Mouse (Mus musculus) intestine, embryonic 15.5 days (tissue): Measurements from ENCODE around the gene Zfhx2. TPM values are rescaled to one million over a fixed set of nuclear protein-coding genes. Genes with fewer than 3 reads are reported as not detected.
A peak's percentile ranks its signal among the peaks of the same experiment; 100 is the strongest.

Source experiments
- ATAC-seq: fragments of 200-750 bp; cut with Nextera tagmentation; 2 replicates; pipeline ENCODE4 v1.8.0; 2017; ENCODE audit warnings: moderate TSS enrichment, moderate library complexity
- H3K27ac ChIP-seq: fragments of 300-500 bp; sonication (generic); 2 replicates; pipeline ENCODE4 v1.5.1; 2015; ENCODE audit warnings: mild to moderate bottlenecking, inconsistent platforms
- H3K27me3 ChIP-seq: fragments of 300-500 bp; sonication (generic); replicated peaks from 2 replicates; pipeline ENCODE4 v1.6.1; 2015; ENCODE audit warnings: inconsistent platforms
- H3K36me3 ChIP-seq: fragments of 300-500 bp; sonication (generic); 2 replicates; pipeline ENCODE4 v1.6.1; 2015; ENCODE audit warnings: inconsistent platforms
- H3K4me1 ChIP-seq: fragments of 300-500 bp; sonication (generic); replicated peaks from 2 replicates; pipeline ENCODE4 v1.6.1; 2015; ENCODE audit warnings: inconsistent platforms
- H3K4me2 ChIP-seq: fragments of 300-500 bp; sonication (generic); replicated peaks from 2 replicates; pipeline ENCODE4 v1.6.1; 2015; ENCODE audit warnings: mild to moderate bottlenecking, inconsistent platforms
- H3K4me3 ChIP-seq: fragments of 300-500 bp; sonication (generic); replicated peaks from 2 replicates; pipeline ENCODE4 v1.5.1; 2015; ENCODE audit warnings: inconsistent platforms
- H3K9ac ChIP-seq: fragments of 300-500 bp; sonication (generic); 2 replicates; pipeline ENCODE4 v1.6.1; 2015; ENCODE audit warnings: inconsistent platforms
- H3K9me3 ChIP-seq: fragments of 300-500 bp; sonication (generic); 2 replicates; pipeline ENCODE4 v1.6.1; 2016; ENCODE audit warnings: inconsistent platforms
- WGBS: fragments of 180-500 bp; shearing (Covaris S2); methylation state at CpG from one replicate; pipeline ENCODE4 v1.1.7; 2015; 5-methylcytosine and 5-hydroxymethylcytosine counted together
- polyA plus RNA-seq: library from polyadenylated mRNA; unstranded; fragments of >200 nt; fragmentation: Nextera tagmentation; extraction: Ambion mirVana; gene quantifications from 2 replicates; pipeline ENCODE4 v1.2.1, GENCODE M21; 2015

Zfhx2 gene
- polyA plus RNA-seq: 3.8 and 4.4 TPM in 2 replicates

DNA sequence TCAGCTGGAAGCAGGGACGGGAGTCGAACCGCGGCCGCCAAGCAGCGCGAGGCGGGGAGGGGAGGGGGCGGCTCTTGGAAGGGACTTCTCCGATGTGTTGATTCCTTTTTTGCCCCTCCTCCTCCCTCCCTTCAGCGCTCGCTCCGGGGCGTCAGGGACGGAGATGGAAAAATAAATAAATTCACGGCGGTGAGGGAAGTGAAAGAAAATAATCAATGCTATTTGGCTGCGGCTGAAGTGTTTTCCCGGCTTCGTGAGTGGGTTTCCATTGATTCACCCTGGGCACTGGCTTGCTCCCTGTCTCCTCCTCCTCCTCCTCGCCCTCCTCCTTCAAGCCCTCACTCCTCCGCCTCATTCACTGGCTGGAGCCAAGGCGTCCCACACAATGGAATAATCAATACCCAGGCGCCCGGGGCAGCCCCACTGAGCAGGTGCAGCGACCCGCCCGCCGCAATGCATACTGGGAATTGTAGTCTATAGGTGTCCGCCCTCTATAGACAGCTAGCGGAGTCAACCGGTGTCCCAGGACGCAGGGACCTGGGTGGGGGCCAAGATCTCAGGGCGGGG, at the start of gene Zfhx2:
TSS of gene Zfhx2 (minus strand) at position 314 of the 567 bp plus-strand sequence.
- peak; percentile 88 for ATAC-seq
- H3K4me3 ChIP-seq: peak within 1 kb of the TSS; percentile 48
- H3K4me1 ChIP-seq: peaks cover 27% of the 10 kb centered on the region
- H3K9me3 ChIP-seq: no peaks in the 10 kb centered on the region
- under 1% methylated on average over 34 of the region's 34 CpGs for WGBS
- H3K27ac ChIP-seq: peak within 1 kb of the TSS; percentile 38
- H3K9ac ChIP-seq: peak within 1 kb of the TSS; percentile 57
- peak within 1 kb of the TSS; percentile 84 for H3K4me2 ChIP-seq
- no peaks in the 10 kb centered on the region for H3K27me3 ChIP-seq
- no peaks in the 10 kb centered on the region for H3K36me3 ChIP-seq

GRCm38 (mm10) chr14:55139313-55139712, 47.2 kb upstream of the Zfhx2 start:
- Histone ChIP-seq H3K9ac (no peak overlapping the region), H3K9me3 (no peaks in the 10 kb centered on the region), H3K27me3 (no peaks in the 10 kb centered on the region), H3K27ac (no peak overlapping the region), H3K4me2 (0 out of 2 replicates have a peak overlapping the region, but pooled peaks have one; percentile 11), H3K4me1 (no peaks in the 10 kb centered on the region), H3K36me3 (no peaks in the 10 kb centered on the region), H3K4me3 (no peak overlapping the region)
- peak; percentile 90 for ATAC-seq
- 46% methylated on average over 7 of the region's 7 CpGs for WGBS

GRCm38 (mm10) chr14:55135676-55136075, 43.6 kb upstream of the Zfhx2 start:
- H3K9ac ChIP-seq: no peak overlapping the region
- no peaks in the 10 kb centered on the region for H3K4me1 ChIP-seq
- no peak for ATAC-seq
- WGBS: 78% methylated on average over 8 of the region's 8 CpGs
- no peaks in the 10 kb centered on the region for H3K27me3 ChIP-seq
- H3K4me3 ChIP-seq: no peak overlapping the region
- no peak overlapping the region for H3K27ac ChIP-seq
- no peak overlapping the region for H3K4me2 ChIP-seq
- no peaks in the 10 kb centered on the region for H3K36me3 ChIP-seq
- no peaks in the 10 kb centered on the region for H3K9me3 ChIP-seq

DNA sequence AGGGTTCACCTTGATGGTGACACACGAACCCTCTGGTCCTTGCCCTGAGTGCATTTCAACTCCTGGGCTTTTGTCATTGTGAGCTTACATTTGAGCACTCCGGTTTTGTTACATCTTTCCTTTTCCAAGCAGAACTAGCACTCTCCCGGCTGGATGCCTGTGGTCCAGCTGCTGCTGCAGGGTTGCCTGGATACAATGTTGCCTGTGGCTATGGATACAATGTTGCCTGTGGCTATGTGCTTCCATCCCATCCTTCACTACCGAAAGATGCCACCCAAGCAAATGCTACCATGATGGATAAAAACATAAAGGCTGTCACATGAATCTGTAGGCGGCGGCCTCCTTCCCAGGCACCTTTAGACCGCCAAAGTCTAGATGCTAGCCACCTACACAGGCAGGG, 34.4 kb upstream of the Zfhx2 start:
- Histone ChIP-seq H3K27ac (no peak overlapping the region), H3K9ac (no peak overlapping the region), H3K4me3 (no peak overlapping the region), H3K9me3 (no peaks in the 10 kb centered on the region), H3K4me2 (no peak overlapping the region), H3K36me3 (no peaks in the 10 kb centered on the region), H3K27me3 (no peaks in the 10 kb centered on the region), H3K4me1 (0 out of 2 replicates have a peak, but pooled peaks cover 2% of the 10 kb centered on the region)
- WGBS: 86% methylated on average over 7 of the region's 7 CpGs
- ATAC-seq: no peak

GRCm38 (mm10) chr14:55125711-55126110, 33.6 kb upstream of the Zfhx2 start:
- no peak for ATAC-seq
- Histone ChIP-seq H3K27me3 (no peaks in the 10 kb centered on the region), H3K4me2 (no peak overlapping the region), H3K9me3 (no peaks in the 10 kb centered on the region), H3K36me3 (no peaks in the 10 kb centered on the region), H3K4me1 (0 out of 2 replicates have a peak, but pooled peaks cover 2% of the 10 kb centered on the region), H3K27ac (no peak overlapping the region), H3K4me3 (no peak overlapping the region), H3K9ac (no peak overlapping the region)
- WGBS: 72% methylated on average over 5 of the region's 5 CpGs

GRCm38 (mm10) chr14:55122359-55122758, 30.2 kb upstream of the Zfhx2 start:
- Histone ChIP-seq H3K4me1 (0 out of 2 replicates have a peak, but pooled peaks cover 2% of the 10 kb centered on the region), H3K27me3 (0 out of 2 replicates have a peak, but pooled peaks cover 3% of the 10 kb centered on the region), H3K9ac (no peak overlapping the region), H3K4me3 (no peak overlapping the region), H3K27ac (no peak overlapping the region), H3K36me3 (no peaks in the 10 kb centered on the region), H3K4me2 (peak overlapping the region; percentile 12), H3K9me3 (no peaks in the 10 kb centered on the region)
- 41% methylated on average over 8 of the region's 8 CpGs for WGBS
- no peak; the same call in 1 of the 2 replicates for ATAC-seq

DNA sequence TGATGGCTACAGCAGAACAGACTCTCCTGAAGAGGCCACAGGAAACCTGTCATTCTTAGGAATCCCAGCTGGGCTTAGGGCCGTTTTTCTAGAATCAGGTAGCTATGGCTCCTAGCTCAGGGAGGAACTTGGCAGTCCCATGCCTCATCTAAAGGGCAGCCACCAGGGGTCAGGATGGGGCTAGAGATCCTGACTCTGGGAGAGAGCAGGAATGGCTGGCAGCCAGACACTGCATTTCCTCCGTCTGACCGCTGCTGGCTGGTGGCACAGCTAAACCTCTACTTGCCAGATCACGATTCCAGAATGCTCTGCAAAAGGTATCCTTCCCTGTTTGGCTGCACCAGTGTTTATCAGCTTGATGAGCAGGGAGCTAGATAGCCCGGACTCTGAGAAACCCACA, 29.8 kb upstream of the Zfhx2 start:
- no peaks in the 10 kb centered on the region for H3K36me3 ChIP-seq
- H3K4me1 ChIP-seq: 0 out of 2 replicates have a peak, but pooled peaks cover 2% of the 10 kb centered on the region
- H3K27me3 ChIP-seq: peaks cover 7% of the 10 kb centered on the region; the same call in 1 of the 2 replicates
- ATAC-seq: peak; percentile 91
- WGBS: 5% methylated on average over 5 of the region's 5 CpGs
- peak overlapping the region; percentile 12 for H3K4me2 ChIP-seq
- H3K27ac ChIP-seq: no peak overlapping the region
- no peaks in the 10 kb centered on the region for H3K9me3 ChIP-seq
- no peak overlapping the region for H3K4me3 ChIP-seq
- no peak overlapping the region for H3K9ac ChIP-seq

- WGBS: 77% methylated on average over 4 of the region's 4 CpGs
- no peak for ATAC-seq
- no peak overlapping the region for H3K4me3 ChIP-seq
Measured at GRCm38 (mm10) chr14:55119421-55120134, 27.5 kb upstream of the Zfhx2 start.

GRCm38 (mm10) chr14:55118852-55119251, 26.7 kb upstream of the Zfhx2 start:
- peaks cover 28% of the 10 kb centered on the region for H3K27me3 ChIP-seq
- no peak for ATAC-seq
- H3K4me1 ChIP-seq: peaks cover 26% of the 10 kb centered on the region
- 81% methylated on average over 4 of the region's 4 CpGs for WGBS
- H3K27ac ChIP-seq: no peak overlapping the region
- no peaks in the 10 kb centered on the region for H3K9me3 ChIP-seq
- no peak overlapping the region for H3K4me3 ChIP-seq
- H3K36me3 ChIP-seq: no peaks in the 10 kb centered on the region
- no peak overlapping the region for H3K4me2 ChIP-seq
- no peak overlapping the region for H3K9ac ChIP-seq

More at GRCm38 (mm10) chr14:55119421-55120134, 27.5 kb upstream of the Zfhx2 start:
- peaks cover 19% of the 10 kb centered on the region for H3K4me1 ChIP-seq
- H3K27ac ChIP-seq: no peak overlapping the region
- H3K9me3 ChIP-seq: no peaks in the 10 kb centered on the region
- no peaks in the 10 kb centered on the region for H3K36me3 ChIP-seq
- no peak overlapping the region for H3K4me2 ChIP-seq
- no peak overlapping the region for H3K9ac ChIP-seq
- peaks cover 22% of the 10 kb centered on the region for H3K27me3 ChIP-seq

DNA sequence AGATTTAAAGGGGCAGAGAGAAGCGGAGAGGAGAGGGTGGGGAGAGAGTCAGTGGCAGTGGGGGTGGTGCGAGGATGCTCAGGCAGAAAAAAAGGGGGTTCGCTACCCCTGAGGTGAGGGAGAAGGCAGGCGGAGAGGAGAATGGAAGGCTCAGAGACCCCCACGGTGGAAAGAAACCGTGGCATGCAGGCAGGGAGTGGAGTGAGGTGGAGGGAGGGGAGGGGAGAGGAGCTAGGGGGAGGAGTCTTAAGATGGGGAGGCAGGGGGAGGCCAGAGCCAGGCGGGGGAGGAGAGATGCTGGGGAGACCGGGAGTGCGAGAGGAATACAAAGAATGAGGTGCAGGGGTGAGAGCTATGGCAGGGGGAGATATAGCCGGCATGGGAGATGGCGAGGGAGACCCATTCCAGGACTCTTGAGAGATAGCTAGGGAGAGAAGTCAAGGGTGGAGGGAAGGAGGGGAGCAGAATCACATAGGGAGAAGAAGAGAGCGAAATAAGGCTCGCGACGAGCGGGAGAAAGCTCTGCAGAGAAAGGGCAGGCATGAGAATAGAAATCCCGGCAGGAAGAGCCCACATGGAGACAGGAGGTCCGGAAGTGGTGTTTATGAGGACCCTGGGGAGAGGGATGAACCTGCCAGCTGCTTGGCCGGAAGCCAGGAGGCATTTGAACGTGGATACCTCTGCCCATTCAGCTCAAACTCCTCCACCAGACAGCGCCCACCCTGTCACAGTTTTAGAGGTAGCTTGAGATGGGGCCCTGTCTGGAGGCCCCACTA, 24.5 kb upstream of the Zfhx2 start, which contains the start of gene Jph4:
TSS of gene Jph4 (minus strand) at position 511 of the 776 bp plus-strand sequence.
- WGBS: 7% methylated on average over 21 of the region's 21 CpGs
- H3K4me3 ChIP-seq: peak within 1 kb of the TSS; percentile 61
- no peaks in the 10 kb centered on the region for H3K36me3 ChIP-seq
- no peak within 1 kb of the TSS for H3K27ac ChIP-seq
- no peaks in the 10 kb centered on the region for H3K9me3 ChIP-seq
- ATAC-seq: no peak
- peaks cover 27% of the 10 kb centered on the region for H3K4me1 ChIP-seq
- peak within 1 kb of the TSS; percentile 99 for H3K4me2 ChIP-seq
- H3K9ac ChIP-seq: no peak within 1 kb of the TSS
- peaks cover 39% of the 10 kb centered on the region for H3K27me3 ChIP-seq

GRCm38 (mm10) chr14:55115846-55116245, 23.7 kb upstream of the Zfhx2 start:
- Histone ChIP-seq H3K27me3 (peaks cover 40% of the 10 kb centered on the region), H3K9me3 (no peaks in the 10 kb centered on the region), H3K9ac (no peak overlapping the region), H3K36me3 (no peaks in the 10 kb centered on the region), H3K4me3 (peak overlapping the region; percentile 61), H3K4me2 (peak overlapping the region; percentile 99), H3K4me1 (peaks cover 27% of the 10 kb centered on the region), H3K27ac (no peak overlapping the region)
- ATAC-seq: no peak
- WGBS: 2% methylated on average over 8 of the region's 8 CpGs
